Mouse (Mus musculus): ENCODE data around the gene Hp1bp3. TPM values are rescaled to one million over a fixed set of nuclear protein-coding genes. Genes with fewer than 3 reads are reported as not detected.

Hp1bp3 gene
- polyA plus RNA-seq, 1 experiment from 2014 or later: 131 TPM

Other genes starting within 250 kb of the Hp1bp3 start
- gene Eif4g3, start 223.3 kb upstream of the Hp1bp3 start, polyA plus RNA-seq (2015; fragmentation: Nextera tagmentation; extraction: Ambion mirVana): 22.6 and 24.8 TPM in 2 replicates
- gene Sh2d5, start 34.1 kb downstream of the Hp1bp3 start, polyA plus RNA-seq (2015; fragmentation: Nextera tagmentation; extraction: Ambion mirVana): 0.46 and 0.82 TPM in 2 replicates
- gene Kif17, start 34.1 kb downstream of the Hp1bp3 start, polyA plus RNA-seq (2015; fragmentation: Nextera tagmentation; extraction: Ambion mirVana): 1.5 and 1.9 TPM in 2 replicates
- gene Ddost, start 88.4 kb downstream of the Hp1bp3 start, polyA plus RNA-seq (2015; fragmentation: Nextera tagmentation; extraction: Ambion mirVana): 418 and 440 TPM in 2 replicates
- gene Pink1, start 110.0 kb downstream of the Hp1bp3 start, polyA plus RNA-seq (2015; fragmentation: Nextera tagmentation; extraction: Ambion mirVana): 33.0 and 34.2 TPM in 2 replicates
- 12.6 and 14.9 TPM in 2 replicates for gene Cda, start 151.7 kb downstream of the Hp1bp3 start, polyA plus RNA-seq (2015; fragmentation: Nextera tagmentation; extraction: Ambion mirVana)
- not detected in 2 replicates for gene Fam43b, start 180.2 kb downstream of the Hp1bp3 start, polyA plus RNA-seq (2015; fragmentation: Nextera tagmentation; extraction: Ambion mirVana)
- gene Mul1, start 218.4 kb downstream of the Hp1bp3 start, polyA plus RNA-seq (2015; fragmentation: Nextera tagmentation; extraction: Ambion mirVana): 18.6 and 22.2 TPM in 2 replicates
- gene Camk2n1, start 238.0 kb downstream of the Hp1bp3 start, polyA plus RNA-seq (2015; fragmentation: Nextera tagmentation; extraction: Ambion mirVana): 2.8 and 3.2 TPM in 2 replicates